Mouse (Mus musculus): ENCODE results near the gene Pla2g6.

Pla2g6 gene

GRCm38 (mm10) chr15:79322281-79322990 is 5.8 kb downstream of the Pla2g6 start:
- no peak for DNase-seq (ENCODE audit: low read depth, low spot score)

DNA sequence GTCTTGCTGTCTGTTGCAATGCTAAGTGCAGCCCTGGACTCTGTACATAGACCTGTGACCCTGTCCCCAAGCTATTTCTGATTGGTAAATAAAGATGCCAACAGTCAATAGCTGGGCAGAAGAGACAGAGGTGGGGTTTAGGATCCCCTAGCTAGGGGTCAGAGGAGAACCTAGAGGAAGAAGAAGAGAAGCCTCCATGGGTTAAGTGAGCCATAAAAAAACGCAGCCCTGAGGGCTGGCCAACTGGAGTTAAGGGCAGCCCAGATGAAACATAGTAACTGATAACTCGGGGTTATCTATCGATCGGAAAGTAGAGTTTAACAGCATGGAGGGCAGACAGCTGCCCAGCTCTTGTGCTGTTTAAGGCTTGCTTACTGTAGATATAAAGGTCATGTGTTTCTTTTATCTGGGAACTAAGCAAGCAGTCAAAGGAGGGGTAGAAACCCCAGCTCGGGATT is 6.4 kb downstream of the Pla2g6 start:
- no peak for DNase-seq (ENCODE audit: low read depth, low spot score)

- no peak for DNase-seq (ENCODE audit: low read depth, low spot score)
Observed at GRCm38 (mm10) chr15:79313848-79314369, 14.3 kb downstream of the Pla2g6 start.

- DNase-seq (ENCODE audit: low read depth, low spot score) = no peak
Observed at GRCm38 (mm10) chr15:79307861-79308260, 20.3 kb downstream of the Pla2g6 start.

DNA sequence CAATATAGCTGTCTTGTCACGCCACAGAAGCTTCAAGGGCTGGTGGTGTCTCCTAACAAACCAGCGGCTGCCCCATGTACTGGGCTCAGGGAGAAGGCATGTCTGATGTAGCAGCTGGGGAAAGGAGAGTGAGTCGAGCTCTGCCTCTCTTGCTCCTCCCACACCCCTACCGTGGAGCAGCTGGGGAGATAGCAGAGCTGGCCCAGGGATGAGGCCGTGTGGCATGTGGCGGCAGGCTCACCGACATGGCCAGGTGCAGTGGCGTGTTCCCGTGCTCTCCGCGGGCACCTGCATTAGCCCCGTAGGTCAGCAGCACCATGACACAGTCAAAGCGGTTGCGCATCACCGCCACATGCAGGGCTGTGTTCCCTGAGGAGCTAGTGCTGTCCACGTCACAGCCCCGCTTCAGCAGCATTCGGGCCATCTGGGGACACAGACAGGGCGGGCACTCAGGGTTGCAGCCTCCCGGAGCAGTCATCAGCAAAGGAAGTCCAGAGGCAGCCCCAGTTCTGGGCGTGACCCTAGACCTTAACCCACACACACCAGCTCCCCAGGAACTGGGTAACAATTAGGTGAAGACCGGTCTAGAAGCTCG is 22.1 kb downstream of the Pla2g6 start:
- DNase-seq (ENCODE audit: low read depth, low spot score) = no peak

- no peak for DNase-seq (ENCODE audit: low read depth, low spot score)
Observed at GRCm38 (mm10) chr15:79304832-79305231, 23.4 kb downstream of the Pla2g6 start.

DNA sequence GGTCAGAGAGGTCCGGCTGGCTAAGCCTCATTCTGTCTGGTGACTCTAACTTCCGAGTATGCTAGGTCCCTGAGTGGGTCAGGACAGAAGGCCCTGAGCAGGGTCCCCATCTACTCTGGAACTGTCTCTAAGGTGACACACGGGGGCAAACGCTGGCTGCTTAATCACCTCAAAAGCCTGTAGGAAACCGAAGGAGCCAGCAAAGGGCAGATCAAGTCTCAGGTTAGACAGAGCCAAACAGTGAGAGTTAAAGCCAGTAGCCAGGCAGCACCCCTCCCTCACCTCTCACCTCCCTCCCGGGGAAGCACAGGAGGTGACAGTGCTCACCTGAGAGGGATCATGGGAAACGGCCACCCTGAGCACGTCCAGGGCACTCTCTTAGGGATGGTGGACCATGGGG is 24.5 kb downstream of the Pla2g6 start:
- DNase-seq (ENCODE audit: low read depth, low spot score) = no peak

DNA sequence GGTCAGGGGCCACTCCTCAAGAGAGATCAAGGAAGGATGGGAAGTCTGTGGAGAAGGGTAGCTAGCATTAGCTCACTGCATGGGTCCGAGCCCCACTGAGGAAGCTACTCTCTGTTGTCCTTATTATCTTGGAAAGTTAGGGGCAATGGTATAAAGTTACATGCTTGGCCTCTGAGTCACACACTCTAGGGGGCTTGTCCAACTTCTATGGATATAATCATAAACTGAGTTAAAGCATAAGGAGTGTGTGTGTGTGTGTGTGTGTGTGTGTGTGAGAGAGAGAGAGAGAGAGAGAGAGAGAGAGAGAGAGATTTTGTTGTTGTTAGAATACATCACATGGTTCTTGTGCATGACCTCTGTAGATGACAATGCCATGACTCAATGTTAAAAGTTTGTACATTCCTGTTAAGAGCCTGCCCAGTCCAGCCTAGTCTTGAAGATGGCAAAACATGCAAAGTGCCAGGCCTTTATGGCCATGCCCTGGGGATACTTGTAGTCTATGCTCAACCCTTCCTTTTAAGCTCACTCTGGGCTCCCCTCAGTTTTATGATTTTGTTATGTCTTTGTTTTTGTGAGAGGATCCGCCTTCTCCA is 28.5 kb downstream of the Pla2g6 start:
- no peak for DNase-seq (ENCODE audit: low read depth, low spot score)

- no peak for DNase-seq (ENCODE audit: low read depth, low spot score)
Observed at GRCm38 (mm10) chr15:79298553-79298952, 29.6 kb downstream of the Pla2g6 start.

GRCm38 (mm10) chr15:79292779-79293178 is 35.4 kb downstream of the Pla2g6 start:
- no peak for DNase-seq (ENCODE audit: low read depth, low spot score)

GRCm38 (mm10) chr15:79290340-79290739 is 37.9 kb downstream of the Pla2g6 start:
- no peak for DNase-seq (ENCODE audit: low read depth, low spot score)

- DNase-seq (ENCODE audit: low read depth, low spot score) = no peak
Observed at GRCm38 (mm10) chr15:79289441-79289840, 38.7 kb downstream of the Pla2g6 start.

DNA sequence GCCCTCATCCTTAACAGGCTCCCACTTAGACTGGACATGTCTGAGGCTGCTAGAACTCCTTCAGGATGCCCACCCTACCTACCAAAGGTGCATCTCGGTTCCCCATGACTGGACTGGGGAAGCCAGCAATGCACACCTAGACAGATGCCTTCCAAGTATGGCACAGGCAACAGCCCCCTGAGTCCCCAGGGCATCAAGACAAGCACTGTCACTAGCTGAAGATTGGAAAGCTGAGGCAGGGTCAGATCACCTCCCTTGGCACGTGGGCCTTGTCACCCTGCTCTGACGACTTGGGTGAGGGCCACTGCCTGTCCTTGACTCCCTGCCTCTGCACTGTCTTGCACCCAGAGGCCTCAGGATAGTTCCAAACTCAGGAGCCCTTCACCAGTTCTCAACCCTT is 39.8 kb downstream of the Pla2g6 start:
- no peak for DNase-seq (ENCODE audit: low read depth, low spot score)

GRCm38 (mm10) chr15:79287091-79287490 is 41.1 kb downstream of the Pla2g6 start:
- no peak for DNase-seq (ENCODE audit: low read depth, low spot score)

GRCm38 (mm10) chr15:79286141-79286540 is 42.0 kb downstream of the Pla2g6 start:
- DNase-seq (ENCODE audit: low read depth, low spot score) = no peak

DNA sequence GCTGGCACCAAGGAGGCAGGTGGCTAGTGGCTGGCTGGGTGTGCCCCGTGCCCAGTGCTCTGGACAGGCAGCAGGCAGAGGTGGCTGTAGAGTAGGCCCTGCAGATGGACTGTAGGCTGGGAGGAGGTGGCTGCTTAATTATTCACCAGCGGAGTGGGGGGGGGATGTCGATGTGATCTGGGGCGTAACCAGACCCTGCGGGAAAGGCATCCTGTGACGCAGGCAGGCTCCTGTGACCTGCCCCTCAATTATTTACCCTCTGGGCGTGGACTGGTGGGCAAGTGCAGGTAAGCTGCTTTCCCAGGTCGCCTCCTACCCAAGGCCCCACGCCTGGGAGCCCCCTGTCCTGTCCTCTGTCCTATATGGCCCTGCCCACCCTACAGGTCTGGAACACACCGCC is 42.8 kb downstream of the Pla2g6 start, which contains the start of gene Baiap2l2:
Baiap2l2 (minus strand) TSS at position 139 of the 400 bp plus-strand sequence.
- DNase-seq (ENCODE audit: low read depth, low spot score) = no peak

GRCm38 (mm10) chr15:79283371-79283770 is 44.8 kb downstream of the Pla2g6 start:
- no peak for DNase-seq (ENCODE audit: low read depth, low spot score)

GRCm38 (mm10) chr15:79282434-79282833 is 45.8 kb downstream of the Pla2g6 start:
- DNase-seq (ENCODE audit: low read depth, low spot score) = no peak

DNA sequence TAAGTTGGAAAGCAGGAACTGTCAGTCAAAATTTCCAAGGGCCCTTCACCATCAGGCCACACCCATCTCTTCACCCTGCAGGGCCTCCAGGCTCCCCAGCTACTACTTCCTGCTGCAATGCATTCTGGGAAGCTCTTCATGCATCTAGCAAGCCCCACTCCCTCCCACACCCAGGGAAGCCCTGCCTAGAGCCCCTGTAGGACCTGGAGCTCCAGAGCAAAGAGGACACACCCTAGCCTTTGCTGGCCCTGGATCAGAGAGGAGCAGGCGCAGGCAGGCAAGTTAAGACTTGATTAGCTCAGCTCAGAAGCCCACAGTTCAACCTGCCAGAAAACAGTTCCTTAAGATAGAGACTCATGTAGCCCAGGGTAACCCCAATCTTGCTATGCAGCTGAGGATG is 46.8 kb downstream of the Pla2g6 start:
- DNase-seq (ENCODE audit: low read depth, low spot score) = no peak

DNA sequence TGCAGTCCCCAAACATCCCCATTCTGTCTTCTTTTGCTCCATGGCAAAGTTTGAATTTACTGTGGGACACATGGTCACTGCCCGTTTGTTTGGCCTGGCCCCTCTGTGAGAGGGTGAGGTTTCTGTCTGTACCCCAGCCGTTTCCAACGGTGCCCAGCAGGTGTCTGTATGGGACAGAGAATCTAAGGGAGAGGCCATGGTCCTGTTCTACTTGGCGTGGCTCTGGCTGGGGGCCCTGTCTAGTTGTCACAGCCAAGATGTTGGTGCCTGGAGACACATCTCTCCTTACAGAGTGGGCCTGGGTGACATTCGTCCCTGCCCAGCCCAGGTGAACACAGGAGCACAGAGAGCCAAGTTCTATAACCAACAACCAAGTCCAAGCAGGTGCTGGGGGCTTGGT is 47.3 kb downstream of the Pla2g6 start:
- DNase-seq (ENCODE audit: low read depth, low spot score) = peak; percentile 29

DNA sequence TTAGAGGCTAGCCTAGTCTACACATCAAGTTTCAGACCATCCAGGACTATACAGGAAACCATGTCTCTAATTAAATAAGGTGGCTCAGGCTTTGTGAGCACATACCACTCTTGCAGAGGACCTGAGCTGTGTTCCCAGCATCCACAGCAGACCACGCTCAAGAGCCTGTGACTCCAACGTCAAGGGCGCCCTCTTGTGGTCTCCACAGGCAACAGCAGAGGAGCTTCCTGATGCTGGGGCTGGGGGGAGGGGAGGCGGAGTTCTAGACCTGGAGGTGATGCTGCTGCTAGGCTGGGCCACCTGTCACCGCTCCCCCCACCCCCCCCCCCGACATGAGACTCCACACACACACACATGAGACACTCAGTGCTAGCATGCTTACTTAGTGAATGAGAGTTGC is 48.0 kb downstream of the Pla2g6 start:
- DNase-seq (ENCODE audit: low read depth, low spot score) = no peak

DNA sequence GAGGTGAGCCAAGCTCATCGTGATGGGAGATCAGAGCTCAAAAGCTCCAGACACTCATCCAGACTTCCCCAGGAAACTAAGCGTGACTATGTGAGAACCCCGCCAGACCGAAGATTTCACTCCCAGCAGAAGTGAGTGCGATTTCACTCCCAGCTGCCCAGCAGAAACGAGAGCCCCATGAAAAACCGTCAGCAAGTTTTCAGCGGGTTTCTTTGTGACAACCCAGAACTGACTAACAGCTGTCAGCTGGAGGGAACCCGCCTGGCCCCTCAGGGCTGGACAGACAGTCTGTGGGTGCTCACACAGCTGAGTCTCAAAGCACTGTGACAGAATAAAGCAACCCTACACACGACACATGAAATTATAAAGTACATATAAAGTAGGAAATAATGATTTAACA is 50.5 kb downstream of the Pla2g6 start:
- no peak for DNase-seq (ENCODE audit: low read depth, low spot score)

DNA sequence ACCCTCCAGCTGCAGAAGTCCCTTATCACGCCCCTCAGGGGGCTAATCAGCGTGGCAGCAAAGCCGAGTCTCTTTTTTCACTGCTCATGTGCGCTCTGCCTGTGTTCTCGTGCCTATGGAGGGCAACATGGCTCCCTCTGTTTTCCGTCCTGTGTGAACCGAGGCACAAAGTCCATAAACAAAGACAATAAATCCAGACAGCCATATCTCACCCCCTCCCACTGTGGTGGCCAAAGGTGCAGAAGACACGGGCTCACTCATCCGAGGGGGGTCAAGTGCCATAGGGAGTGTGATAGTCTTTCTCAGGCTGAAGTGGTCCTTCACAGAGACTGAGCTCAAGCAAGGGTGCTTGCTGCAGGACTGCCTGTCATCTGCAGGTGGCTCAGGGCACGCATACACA is 55.2 kb downstream of the Pla2g6 start:
- no peak for DNase-seq (ENCODE audit: low read depth, low spot score)
